Mouse (Mus musculus): Measurements from ENCODE around the gene Rab37. TPM values are rescaled to one million over a fixed set of nuclear protein-coding genes. Genes with fewer than 3 reads are reported as not detected.

Gene Rab37
- 0.49 and 1.1 TPM in 2 replicates for polyA plus RNA-seq (2016; fragmentation: Nextera tagmentation; extraction: Ambion mirVana)

DNA sequence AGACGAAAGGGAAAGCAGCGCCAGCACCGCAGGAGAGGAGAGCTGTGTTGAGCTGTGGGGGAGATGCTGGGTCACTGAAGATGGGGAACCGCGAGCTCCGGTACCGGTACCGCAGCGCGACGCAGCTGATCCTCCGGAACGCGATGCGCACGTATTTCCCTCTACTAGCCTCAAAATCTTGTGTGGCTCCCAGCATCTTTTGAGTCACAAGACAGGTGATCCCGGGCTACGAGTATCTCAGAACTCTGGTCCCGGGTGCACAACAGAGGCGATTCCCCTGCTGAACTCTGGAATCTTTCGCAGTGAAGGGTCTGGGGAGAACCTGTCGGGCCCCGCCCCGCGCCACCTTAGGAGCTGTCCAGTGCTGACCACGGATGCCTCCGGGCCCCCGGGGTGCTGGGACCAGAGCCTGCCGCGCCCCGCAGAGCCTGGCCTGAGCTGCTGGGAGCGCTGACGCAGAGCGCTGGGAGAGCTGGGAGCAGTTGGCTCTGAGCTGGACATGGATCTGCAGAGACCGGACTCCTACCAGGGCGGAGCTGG lies at the start of gene Rab37:
Gene Rab37 (plus strand): TSS at position 70 of the 540 bp plus-strand sequence.
- peaks cover 18% of the 10 kb centered on the region for H3K4me1 ChIP-seq
- no peak within 1 kb of the TSS; the same call in 1 of the 2 replicates for H3K27ac ChIP-seq (replicated peaks)
- peaks cover 35% of the 10 kb centered on the region for H3K27me3 ChIP-seq (ENCODE audit: low read depth, poor library complexity, severe bottlenecking)
- 4% methylated on average over 36 of the region's 36 CpGs for WGBS
- DNase-seq (ENCODE audit: low spot score): peak; percentile 36
- peak within 1 kb of the TSS; percentile 52 for H3K4me3 ChIP-seq
- H3K36me3 ChIP-seq: no peaks in the 10 kb centered on the region
- peaks cover 8% of the 10 kb centered on the region; the same call in 1 of the 2 replicates for H3K9me3 ChIP-seq (replicated peaks)

DNA sequence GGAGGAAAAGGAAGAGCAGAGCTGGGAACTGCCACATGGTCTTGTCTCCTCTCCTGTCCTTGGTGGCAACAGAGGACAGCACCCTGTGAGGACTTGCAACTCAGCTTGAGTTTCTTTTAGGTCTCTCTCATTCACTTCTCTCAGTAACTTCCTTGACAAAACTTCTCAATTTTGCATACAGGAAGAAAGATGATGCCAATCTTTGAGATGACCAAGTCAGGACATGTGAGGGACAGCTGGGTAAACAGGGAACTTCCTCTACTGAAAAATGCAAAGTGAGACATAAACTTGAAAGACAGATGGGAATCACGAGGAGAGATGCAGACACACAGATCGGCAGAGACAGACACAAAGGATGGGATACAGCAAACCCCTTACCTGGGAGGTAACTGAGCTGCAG lies 43.0 kb upstream of the Rab37 start, which contains the start of gene Cd300ld3:
Gene Cd300ld3 (minus strand): TSS at position 151 of the 400 bp plus-strand sequence.
- Histone ChIP-seq H3K9me3 (replicated peaks) (no peaks in the 10 kb centered on the region), H3K4me3 (no peak within 1 kb of the TSS), H3K4me1 (no peaks in the 10 kb centered on the region), H3K27ac (replicated peaks) (no peak within 1 kb of the TSS), H3K36me3 (no peaks in the 10 kb centered on the region), H3K27me3 (ENCODE audit: low read depth, poor library complexity, severe bottlenecking) (no peaks in the 10 kb centered on the region)
- DNase-seq (ENCODE audit: low spot score): no peak
- WGBS: 97% methylated on average over 2 of the region's 2 CpGs

DNA sequence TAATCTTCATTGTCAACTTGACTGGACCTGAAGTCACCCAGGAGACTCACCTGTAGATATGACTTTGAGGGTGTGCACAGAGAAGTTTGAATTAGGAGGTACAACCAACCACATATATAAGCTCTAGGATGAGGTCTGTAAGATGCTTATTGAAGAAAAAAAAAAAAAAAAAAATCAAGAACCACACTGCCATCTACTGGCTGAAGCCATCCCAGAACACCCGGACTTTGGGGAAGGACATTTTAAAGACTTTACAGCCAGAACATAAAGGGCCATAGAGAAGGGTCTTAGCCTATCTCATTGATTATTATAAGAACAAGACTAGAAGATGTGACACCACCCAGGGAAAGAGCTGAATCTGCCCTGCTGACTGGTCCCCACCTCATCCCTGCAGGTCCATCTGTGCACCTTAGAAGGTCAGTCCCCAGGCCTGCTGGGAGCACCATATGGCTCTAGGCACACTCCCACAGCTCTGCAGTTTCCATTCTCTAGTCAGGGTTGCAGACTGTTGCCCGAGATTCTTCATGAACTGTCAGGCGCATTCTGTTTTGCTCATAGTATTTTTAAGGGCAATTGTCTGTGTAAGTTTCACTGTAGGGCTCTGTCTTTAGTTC lies 41.8 kb upstream of the Rab37 start:
- no peak for DNase-seq (ENCODE audit: low spot score)
- Histone ChIP-seq H3K4me1 (no peaks in the 10 kb centered on the region), H3K4me3 (no peak overlapping the region), H3K36me3 (no peaks in the 10 kb centered on the region), H3K27ac (replicated peaks) (no peak overlapping the region), H3K27me3 (ENCODE audit: low read depth, poor library complexity, severe bottlenecking) (no peaks in the 10 kb centered on the region), H3K9me3 (replicated peaks) (no peaks in the 10 kb centered on the region)
- 48% methylated on average over 3 of the region's 3 CpGs for WGBS

DNA sequence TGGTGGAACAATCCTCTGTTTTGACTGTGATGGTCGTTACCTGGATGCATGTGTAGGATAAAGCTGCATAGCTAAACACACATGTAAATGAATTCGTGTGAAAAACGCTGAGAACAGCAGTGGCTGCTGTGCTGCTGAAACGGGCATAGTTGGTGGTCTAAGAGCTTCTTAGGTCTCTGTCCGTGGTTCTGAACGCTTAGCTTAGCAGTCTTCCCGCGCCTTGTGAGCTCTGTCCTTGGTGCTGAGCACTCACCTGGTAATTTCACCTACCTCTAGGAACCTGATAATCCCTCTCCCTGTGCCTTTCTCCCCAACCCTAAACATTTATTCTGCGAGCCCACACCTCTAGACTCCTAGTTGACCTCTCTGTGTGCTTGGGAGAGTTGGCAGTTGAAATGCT lies 39.0 kb upstream of the Rab37 start:
- no peaks in the 10 kb centered on the region for H3K27me3 ChIP-seq (ENCODE audit: low read depth, poor library complexity, severe bottlenecking)
- 5% methylated on average over 9 of the region's 9 CpGs for WGBS
- H3K36me3 ChIP-seq: no peaks in the 10 kb centered on the region
- no peaks in the 10 kb centered on the region for H3K4me1 ChIP-seq
- DNase-seq (ENCODE audit: low spot score): no peak
- no peak overlapping the region for H3K4me3 ChIP-seq
- H3K9me3 ChIP-seq (replicated peaks): no peaks in the 10 kb centered on the region
- H3K27ac ChIP-seq (replicated peaks): no peak overlapping the region

DNA sequence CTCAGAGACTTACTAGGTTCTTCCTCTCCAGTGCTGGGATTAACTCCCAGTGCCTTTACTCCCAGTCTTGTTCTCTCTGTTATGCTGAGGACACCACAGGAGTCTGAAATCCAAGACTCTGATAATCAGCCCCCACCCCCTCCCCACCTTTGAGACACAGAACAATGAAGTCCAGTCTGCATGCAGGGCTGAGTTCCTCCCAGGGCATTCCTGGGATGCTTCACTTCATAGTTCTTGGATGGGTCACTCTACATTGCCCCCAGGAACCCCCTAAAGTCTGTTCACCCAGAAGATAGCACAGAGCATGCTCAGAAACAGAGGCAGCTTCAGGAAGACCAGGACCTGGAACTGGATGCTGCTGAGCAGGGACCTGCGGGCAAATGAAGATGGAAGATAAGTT lies 38.2 kb upstream of the Rab37 start:
- H3K4me3 ChIP-seq: no peak overlapping the region
- H3K4me1 ChIP-seq: no peaks in the 10 kb centered on the region
- no peaks in the 10 kb centered on the region for H3K36me3 ChIP-seq
- no peaks in the 10 kb centered on the region for H3K27me3 ChIP-seq (ENCODE audit: low read depth, poor library complexity, severe bottlenecking)
- WGBS: 81% methylated on average over 1 of the region's 1 CpGs
- no peaks in the 10 kb centered on the region for H3K9me3 ChIP-seq (replicated peaks)
- no peak overlapping the region for H3K27ac ChIP-seq (replicated peaks)
- no peak for DNase-seq (ENCODE audit: low spot score)

DNA sequence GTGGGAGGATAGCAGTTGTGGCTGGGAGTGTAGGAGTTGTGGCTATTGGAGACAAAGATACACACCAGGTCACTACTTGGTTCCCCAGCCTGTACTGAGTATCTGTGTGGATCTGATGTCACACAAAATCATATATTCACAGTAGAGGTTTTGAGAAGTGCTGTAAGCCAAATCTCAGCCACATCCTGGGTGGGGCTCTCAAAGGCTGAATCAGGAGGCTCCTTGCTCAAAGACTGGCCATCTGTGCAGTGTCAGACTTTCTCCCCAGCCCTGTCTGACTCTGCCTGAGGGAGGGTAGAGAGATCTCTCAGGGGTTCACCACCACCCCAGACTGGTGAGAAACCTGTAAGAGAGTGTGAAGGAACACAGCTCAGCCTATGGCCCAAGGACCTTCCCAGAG lies 36.7 kb upstream of the Rab37 start:
- Histone ChIP-seq H3K27ac (replicated peaks) (no peak overlapping the region), H3K4me1 (no peaks in the 10 kb centered on the region)
- no peak for DNase-seq (ENCODE audit: low spot score)

DNA sequence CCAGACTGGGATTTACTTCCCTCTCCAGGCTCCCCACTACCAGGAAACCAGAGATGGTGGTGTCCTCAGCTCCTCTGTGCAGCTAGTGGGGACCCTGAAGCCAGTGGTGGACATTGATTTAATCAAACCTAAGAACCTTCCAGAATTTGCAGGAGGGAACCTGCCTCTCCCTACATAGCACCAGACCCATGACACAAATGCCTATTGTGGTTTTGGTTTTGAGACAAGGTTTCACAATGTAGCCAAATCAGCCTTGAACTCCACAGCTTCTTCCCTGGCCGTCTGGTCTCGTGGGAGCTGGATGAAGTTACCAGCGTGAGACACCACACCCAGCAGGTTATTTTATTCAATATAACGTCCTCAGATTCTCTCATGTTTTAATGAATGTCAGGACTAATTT lies 32.5 kb upstream of the Rab37 start:
- WGBS: 80% methylated on average over 4 of the region's 4 CpGs
- no peak overlapping the region for H3K4me3 ChIP-seq
- no peak for DNase-seq (ENCODE audit: low spot score)

More for the DNA sequence above, 36.7 kb upstream of the Rab37 start:
- Histone ChIP-seq H3K36me3 (no peaks in the 10 kb centered on the region), H3K27me3 (ENCODE audit: low read depth, poor library complexity, severe bottlenecking) (no peaks in the 10 kb centered on the region), H3K4me3 (no peak overlapping the region), H3K9me3 (replicated peaks) (no peaks in the 10 kb centered on the region)

DNA sequence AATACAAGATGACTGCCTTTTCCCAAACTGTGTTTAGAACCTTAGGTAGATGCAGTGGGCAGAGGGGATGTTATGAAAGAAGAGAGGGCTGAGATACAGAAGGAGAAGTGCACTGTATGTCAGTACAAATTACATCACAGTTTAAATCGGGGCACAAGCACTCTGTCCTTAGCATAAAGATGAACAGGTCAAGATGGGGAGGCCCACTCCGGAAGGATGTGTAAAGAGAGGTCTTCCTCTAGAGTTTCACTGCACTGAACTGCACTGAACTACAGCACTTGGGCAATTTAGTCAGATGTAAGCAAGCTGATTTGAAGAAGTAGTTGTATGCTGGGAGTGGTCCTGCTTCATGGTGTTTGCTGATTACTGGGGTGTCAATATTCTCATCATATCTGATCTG lies 31.4 kb upstream of the Rab37 start:
- no peak overlapping the region for H3K4me3 ChIP-seq
- no peaks in the 10 kb centered on the region for H3K36me3 ChIP-seq
- H3K9me3 ChIP-seq (replicated peaks): no peaks in the 10 kb centered on the region
- DNase-seq (ENCODE audit: low spot score): no peak
- peaks cover 4% of the 10 kb centered on the region; the same call in 1 of the 2 replicates for H3K27me3 ChIP-seq (ENCODE audit: low read depth, poor library complexity, severe bottlenecking)
- H3K27ac ChIP-seq (replicated peaks): no peak overlapping the region
- 81% methylated on average over 2 of the region's 2 CpGs for WGBS
- H3K4me1 ChIP-seq: peaks cover 17% of the 10 kb centered on the region

More for the DNA sequence above, 32.5 kb upstream of the Rab37 start:
- peaks cover 1% of the 10 kb centered on the region; the same call in 1 of the 2 replicates for H3K27me3 ChIP-seq (ENCODE audit: low read depth, poor library complexity, severe bottlenecking)
- no peaks in the 10 kb centered on the region for H3K36me3 ChIP-seq
- H3K4me1 ChIP-seq: peaks cover 15% of the 10 kb centered on the region
- no peak overlapping the region for H3K27ac ChIP-seq (replicated peaks)
- no peaks in the 10 kb centered on the region for H3K9me3 ChIP-seq (replicated peaks)

DNA sequence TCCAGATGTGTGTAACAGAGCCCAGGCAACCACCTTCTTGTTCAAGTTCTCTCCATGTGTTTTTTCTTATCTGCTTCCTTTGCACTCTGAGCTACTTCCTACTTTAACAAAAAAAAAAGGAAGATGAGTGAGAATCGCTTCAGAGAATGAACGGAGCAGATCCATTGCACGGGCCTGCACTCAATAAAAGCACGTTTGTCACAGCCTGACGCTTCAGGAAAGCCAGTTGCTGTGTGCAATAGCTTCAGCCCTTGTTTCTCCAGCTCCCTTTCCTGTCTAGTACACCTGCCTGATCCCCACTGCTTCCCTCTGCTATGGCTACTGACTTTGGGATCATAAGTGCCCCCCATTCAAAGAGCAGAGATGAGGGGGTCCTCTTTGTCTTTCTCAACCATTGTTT lies 29.2 kb upstream of the Rab37 start, which contains the start of gene Cd300e:
Gene Cd300e (minus strand): TSS at position 101 of the 400 bp plus-strand sequence.
- 47% methylated on average over 5 of the region's 5 CpGs for WGBS
- no peak for DNase-seq (ENCODE audit: low spot score)
- H3K4me3 ChIP-seq: no peak within 1 kb of the TSS
- peaks cover 9% of the 10 kb centered on the region for H3K27me3 ChIP-seq (ENCODE audit: low read depth, poor library complexity, severe bottlenecking)
- H3K36me3 ChIP-seq: no peaks in the 10 kb centered on the region
- peaks cover 17% of the 10 kb centered on the region for H3K4me1 ChIP-seq
- H3K9me3 ChIP-seq (replicated peaks): no peaks in the 10 kb centered on the region
- no peak within 1 kb of the TSS for H3K27ac ChIP-seq (replicated peaks)

DNA sequence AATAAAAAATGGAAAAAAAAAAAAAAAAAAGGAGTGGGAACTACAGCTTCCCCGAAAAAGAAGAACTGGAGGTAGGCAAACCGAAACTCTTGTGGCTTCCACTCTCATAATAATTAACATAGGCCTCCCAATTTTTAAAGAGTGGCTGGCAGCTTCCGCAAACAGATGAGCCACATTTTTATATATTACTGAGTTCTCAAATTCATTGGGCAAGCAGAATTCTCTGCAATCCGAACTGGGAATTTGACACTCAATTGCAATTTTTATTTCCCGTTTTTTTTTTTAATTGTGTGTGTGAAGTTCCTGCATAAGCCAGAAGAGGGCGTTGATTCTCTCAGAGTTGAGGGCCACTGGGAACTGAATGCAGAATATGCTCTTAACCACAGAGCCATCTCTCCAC lies 24.5 kb upstream of the Rab37 start:
- peaks cover 45% of the 10 kb centered on the region for H3K27me3 ChIP-seq (ENCODE audit: low read depth, poor library complexity, severe bottlenecking)
- H3K9me3 ChIP-seq (replicated peaks): no peaks in the 10 kb centered on the region
- H3K4me1 ChIP-seq: peaks cover 34% of the 10 kb centered on the region
- DNase-seq (ENCODE audit: low spot score): no peak
- H3K4me3 ChIP-seq: no peak overlapping the region
- WGBS: 76% methylated on average over 6 of the region's 6 CpGs
- no peaks in the 10 kb centered on the region for H3K36me3 ChIP-seq
- H3K27ac ChIP-seq (replicated peaks): no peak overlapping the region

DNA sequence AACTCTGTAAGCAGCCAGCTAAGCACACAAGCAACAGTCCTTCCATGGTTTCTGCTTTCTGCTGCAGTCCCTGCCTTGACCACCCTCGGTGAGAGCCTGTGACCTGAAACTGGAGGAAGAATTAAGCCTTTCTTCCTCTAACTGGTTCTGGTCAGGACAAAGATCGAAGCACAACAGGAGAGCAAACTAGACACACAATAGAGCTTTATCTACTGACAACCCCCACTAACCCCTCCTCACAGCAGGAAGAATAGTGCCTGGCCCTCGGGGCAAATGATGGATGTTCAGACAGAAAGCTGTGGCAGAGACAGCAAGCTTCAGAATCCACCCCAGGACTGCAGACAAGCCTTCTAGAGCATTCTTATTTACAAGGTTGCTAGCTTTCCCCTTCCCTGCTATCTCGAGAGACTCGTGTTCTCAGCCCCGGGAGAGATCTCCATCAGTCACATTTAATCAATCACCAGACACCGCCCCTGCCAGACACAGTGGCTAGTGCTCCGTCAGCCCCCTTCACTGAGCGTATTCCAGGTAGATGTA lies 20.1 kb upstream of the Rab37 start:
- 0 out of 2 replicates have a peak overlapping the region, but pooled peaks have one; percentile 58 for H3K27ac ChIP-seq (replicated peaks)
- H3K9me3 ChIP-seq (replicated peaks): no peaks in the 10 kb centered on the region
- H3K4me1 ChIP-seq: peaks cover 34% of the 10 kb centered on the region
- peaks cover 68% of the 10 kb centered on the region for H3K27me3 ChIP-seq (ENCODE audit: low read depth, poor library complexity, severe bottlenecking)
- WGBS: 13% methylated on average over 9 of the region's 9 CpGs
- H3K36me3 ChIP-seq: no peaks in the 10 kb centered on the region
- H3K4me3 ChIP-seq: peak overlapping the region; percentile 14; the same call in 1 of the 2 replicates
- DNase-seq (ENCODE audit: low spot score): peak; percentile 53

DNA sequence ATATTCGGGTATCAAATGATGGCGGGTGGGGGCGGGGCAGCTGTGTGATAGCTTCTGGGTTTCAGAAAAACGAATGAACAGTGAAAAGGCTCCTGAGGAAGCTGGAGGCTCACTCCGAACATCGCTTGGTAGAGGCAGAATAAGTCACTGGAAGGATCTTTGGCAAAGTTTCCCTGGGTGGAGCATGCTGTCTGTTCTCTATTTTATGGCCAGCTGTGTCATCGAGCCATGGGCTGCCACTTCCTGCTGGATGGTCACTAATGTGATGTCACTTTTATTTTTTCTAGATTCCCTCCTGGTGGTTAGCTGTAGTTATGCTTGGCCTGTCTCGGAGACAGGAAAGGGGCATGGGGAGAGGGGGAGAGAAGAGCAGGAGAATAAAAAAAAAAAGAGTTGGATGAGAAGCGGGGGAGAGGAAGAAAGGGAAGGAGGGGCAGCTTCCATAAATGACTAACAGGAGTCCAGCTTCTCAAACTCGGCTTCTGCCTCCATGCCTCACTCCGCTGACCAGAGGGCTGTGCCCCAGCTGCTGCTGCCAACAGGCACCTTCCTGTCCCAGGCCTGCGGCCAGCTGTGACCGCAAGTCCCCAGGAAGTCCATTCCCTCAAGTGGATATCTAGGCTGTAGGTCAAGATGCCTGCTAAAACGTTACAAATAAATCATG lies 19.5 kb upstream of the Rab37 start:
- Histone ChIP-seq H3K9me3 (replicated peaks) (no peaks in the 10 kb centered on the region), H3K4me3 (peak overlapping the region; percentile 14; the same call in 1 of the 2 replicates), H3K27me3 (ENCODE audit: low read depth, poor library complexity, severe bottlenecking) (peaks cover 65% of the 10 kb centered on the region), H3K4me1 (peaks cover 34% of the 10 kb centered on the region), H3K27ac (replicated peaks) (peak overlapping the region; percentile 63), H3K36me3 (no peaks in the 10 kb centered on the region)
- DNase-seq (ENCODE audit: low spot score): peak; percentile 44
- 26% methylated on average over 14 of the region's 14 CpGs for WGBS

DNA sequence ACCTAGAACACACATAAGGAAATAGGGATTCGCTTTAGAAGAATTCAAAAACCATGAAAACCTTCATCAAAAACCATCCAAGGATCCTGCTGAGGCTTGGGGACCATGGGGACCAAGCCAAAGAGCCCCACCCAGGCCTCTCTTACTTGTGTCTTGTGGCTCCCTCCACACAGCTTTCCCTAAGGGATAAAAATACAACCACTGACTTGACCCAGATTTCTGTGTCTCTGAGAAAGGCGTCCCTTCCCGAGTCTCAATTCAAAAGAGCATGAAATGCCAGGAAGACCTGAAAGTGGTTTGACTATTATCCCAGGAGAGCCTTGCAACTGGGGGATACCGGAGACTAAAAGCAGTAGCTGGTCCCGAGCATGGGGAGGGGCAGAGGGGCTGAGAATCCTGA lies 18.2 kb upstream of the Rab37 start:
- H3K27me3 ChIP-seq (ENCODE audit: low read depth, poor library complexity, severe bottlenecking): peaks cover 58% of the 10 kb centered on the region
- H3K4me1 ChIP-seq: peaks cover 34% of the 10 kb centered on the region
- WGBS: 70% methylated on average over 5 of the region's 5 CpGs
- no peak for DNase-seq (ENCODE audit: low spot score)
- H3K27ac ChIP-seq (replicated peaks): no peak overlapping the region
- no peak overlapping the region for H3K4me3 ChIP-seq
- H3K9me3 ChIP-seq (replicated peaks): no peaks in the 10 kb centered on the region
- no peaks in the 10 kb centered on the region for H3K36me3 ChIP-seq
